Mouse (Mus musculus): Measurements from ENCODE around the gene Casp7. TPM values are rescaled to one million over a fixed set of nuclear protein-coding genes. Genes with fewer than 3 reads are reported as not detected.

Casp7 gene
- polyA plus RNA-seq, 1 experiment from 2014 or later: 23.5 TPM

GRCm38 (mm10) chr19:56438357-56439071 is 41.6 kb downstream of the Casp7 start:
- 84% methylated on average over 7 of the region's 7 CpGs for WGBS
- H3K9me3 ChIP-seq: no peaks in the 10 kb centered on the region
- H3K4me2 ChIP-seq: no peak overlapping the region
- no peak overlapping the region for H3K4me3 ChIP-seq
- no peaks in the 10 kb centered on the region for H3K27me3 ChIP-seq (replicated peaks)
- ATAC-seq (replicated peaks): no peak
- H3K9ac ChIP-seq: no peak overlapping the region
- H3K27ac ChIP-seq: no peak overlapping the region
- H3K4me1 ChIP-seq: no peaks in the 10 kb centered on the region
- no peaks in the 10 kb centered on the region for H3K36me3 ChIP-seq (replicated peaks)

- Histone ChIP-seq H3K4me1 (no peaks in the 10 kb centered on the region), H3K9me3 (no peaks in the 10 kb centered on the region), H3K9ac (no peak overlapping the region), H3K4me2 (no peak overlapping the region), H3K27me3 (replicated peaks) (no peaks in the 10 kb centered on the region), H3K36me3 (replicated peaks) (no peaks in the 10 kb centered on the region), H3K27ac (no peak overlapping the region), H3K4me3 (no peak overlapping the region)
- 90% methylated on average over 6 of the region's 6 CpGs for WGBS
- ATAC-seq (replicated peaks): no peak
These were observed 42.1 kb downstream of the Casp7 start for GRCm38 (mm10) chr19:56439072-56439434.

GRCm38 (mm10) chr19:56443445-56443844 is 46.5 kb downstream of the Casp7 start:
- 85% methylated on average over 14 of the region's 14 CpGs for WGBS
- Histone ChIP-seq H3K4me2 (no peak overlapping the region), H3K4me3 (no peak overlapping the region), H3K27me3 (replicated peaks) (no peaks in the 10 kb centered on the region), H3K4me1 (no peaks in the 10 kb centered on the region), H3K36me3 (replicated peaks) (no peaks in the 10 kb centered on the region), H3K9me3 (no peaks in the 10 kb centered on the region), H3K27ac (no peak overlapping the region), H3K9ac (no peak overlapping the region)
- no peak for ATAC-seq (replicated peaks)

- H3K9me3 ChIP-seq: no peaks in the 10 kb centered on the region
- H3K27me3 ChIP-seq (replicated peaks): no peaks in the 10 kb centered on the region
- ATAC-seq (replicated peaks): no peak
- no peaks in the 10 kb centered on the region for H3K36me3 ChIP-seq (replicated peaks)
- no peak overlapping the region for H3K4me3 ChIP-seq
- 95% methylated on average over 4 of the region's 4 CpGs for WGBS
- H3K4me2 ChIP-seq: no peak overlapping the region
- H3K27ac ChIP-seq: no peak overlapping the region
- H3K9ac ChIP-seq: no peak overlapping the region
- no peaks in the 10 kb centered on the region for H3K4me1 ChIP-seq
These were observed 51.9 kb downstream of the Casp7 start for GRCm38 (mm10) chr19:56448784-56449183.

GRCm38 (mm10) chr19:56449537-56449936 is 52.6 kb downstream of the Casp7 start:
- no peak for ATAC-seq (replicated peaks)
- Histone ChIP-seq H3K4me2 (no peak overlapping the region), H3K36me3 (replicated peaks) (no peaks in the 10 kb centered on the region), H3K9me3 (no peaks in the 10 kb centered on the region), H3K27ac (no peak overlapping the region), H3K27me3 (replicated peaks) (no peaks in the 10 kb centered on the region), H3K4me1 (no peaks in the 10 kb centered on the region), H3K4me3 (no peak overlapping the region), H3K9ac (no peak overlapping the region)
- 91% methylated on average over 8 of the region's 8 CpGs for WGBS

- Histone ChIP-seq H3K27ac (no peak overlapping the region), H3K4me1 (no peaks in the 10 kb centered on the region), H3K9ac (no peak overlapping the region), H3K36me3 (replicated peaks) (no peaks in the 10 kb centered on the region), H3K27me3 (replicated peaks) (no peaks in the 10 kb centered on the region), H3K4me3 (no peak overlapping the region), H3K9me3 (no peaks in the 10 kb centered on the region), H3K4me2 (no peak overlapping the region)
- ATAC-seq (replicated peaks): no peak
- WGBS: 87% methylated on average over 5 of the region's 5 CpGs
These were observed 54.0 kb downstream of the Casp7 start for GRCm38 (mm10) chr19:56450892-56451291.

GRCm38 (mm10) chr19:56451867-56452266 is 54.9 kb downstream of the Casp7 start:
- Histone ChIP-seq H3K4me1 (no peaks in the 10 kb centered on the region), H3K27ac (no peak overlapping the region), H3K27me3 (replicated peaks) (no peaks in the 10 kb centered on the region), H3K9me3 (no peaks in the 10 kb centered on the region), H3K4me2 (no peak overlapping the region), H3K9ac (no peak overlapping the region), H3K4me3 (no peak overlapping the region), H3K36me3 (replicated peaks) (no peaks in the 10 kb centered on the region)
- WGBS: 76% methylated on average over 4 of the region's 4 CpGs
- no peak for ATAC-seq (replicated peaks)

GRCm38 (mm10) chr19:56452421-56452820 is 55.5 kb downstream of the Casp7 start:
- H3K27ac ChIP-seq: no peak overlapping the region
- H3K9ac ChIP-seq: no peak overlapping the region
- no peaks in the 10 kb centered on the region for H3K36me3 ChIP-seq (replicated peaks)
- no peaks in the 10 kb centered on the region for H3K27me3 ChIP-seq (replicated peaks)
- 94% methylated on average over 2 of the region's 2 CpGs for WGBS
- H3K4me1 ChIP-seq: no peaks in the 10 kb centered on the region
- ATAC-seq (replicated peaks): no peak
- H3K4me3 ChIP-seq: no peak overlapping the region
- H3K4me2 ChIP-seq: no peak overlapping the region
- no peaks in the 10 kb centered on the region for H3K9me3 ChIP-seq

- no peak for ATAC-seq (replicated peaks)
- Histone ChIP-seq H3K27ac (no peak overlapping the region), H3K36me3 (replicated peaks) (no peaks in the 10 kb centered on the region), H3K9ac (no peak overlapping the region), H3K4me2 (no peak overlapping the region), H3K27me3 (replicated peaks) (no peaks in the 10 kb centered on the region), H3K9me3 (no peaks in the 10 kb centered on the region), H3K4me3 (no peak overlapping the region), H3K4me1 (no peaks in the 10 kb centered on the region)
- 81% methylated on average over 4 of the region's 4 CpGs for WGBS
These were observed 57.9 kb downstream of the Casp7 start for GRCm38 (mm10) chr19:56454862-56455261.

GRCm38 (mm10) chr19:56455369-56455768 is 58.4 kb downstream of the Casp7 start:
- 27% methylated on average over 2 of the region's 2 CpGs for WGBS
- Histone ChIP-seq H3K27ac (no peak overlapping the region), H3K4me1 (no peaks in the 10 kb centered on the region), H3K4me2 (no peak overlapping the region), H3K27me3 (replicated peaks) (no peaks in the 10 kb centered on the region), H3K9me3 (no peaks in the 10 kb centered on the region), H3K4me3 (no peak overlapping the region), H3K36me3 (replicated peaks) (no peaks in the 10 kb centered on the region), H3K9ac (no peak overlapping the region)
- no peak for ATAC-seq (replicated peaks)

GRCm38 (mm10) chr19:56457569-56457968 is 60.6 kb downstream of the Casp7 start:
- no peak overlapping the region for H3K4me2 ChIP-seq
- no peak overlapping the region for H3K27ac ChIP-seq
- no peak overlapping the region for H3K9ac ChIP-seq
- no peaks in the 10 kb centered on the region for H3K36me3 ChIP-seq (replicated peaks)
- H3K27me3 ChIP-seq (replicated peaks): no peaks in the 10 kb centered on the region
- H3K4me1 ChIP-seq: no peaks in the 10 kb centered on the region
- no peak for ATAC-seq (replicated peaks)
- 87% methylated on average over 4 of the region's 4 CpGs for WGBS
- no peaks in the 10 kb centered on the region for H3K9me3 ChIP-seq
- H3K4me3 ChIP-seq: no peak overlapping the region

- H3K4me2 ChIP-seq: no peak overlapping the region
- H3K4me3 ChIP-seq: no peak overlapping the region
- no peak for ATAC-seq (replicated peaks)
- H3K9me3 ChIP-seq: no peaks in the 10 kb centered on the region
- no peak overlapping the region for H3K27ac ChIP-seq
- H3K9ac ChIP-seq: no peak overlapping the region
- H3K4me1 ChIP-seq: no peaks in the 10 kb centered on the region
- no peaks in the 10 kb centered on the region for H3K27me3 ChIP-seq (replicated peaks)
- 83% methylated on average over 10 of the region's 10 CpGs for WGBS
- no peaks in the 10 kb centered on the region for H3K36me3 ChIP-seq (replicated peaks)
These were observed 62.5 kb downstream of the Casp7 start for GRCm38 (mm10) chr19:56459154-56460050.

GRCm38 (mm10) chr19:56460241-56460640 is 63.3 kb downstream of the Casp7 start:
- no peak for ATAC-seq (replicated peaks)

More at GRCm38 (mm10) chr19:56460241-56460640, 63.3 kb downstream of the Casp7 start:
- Histone ChIP-seq H3K9ac (no peak overlapping the region), H3K4me1 (no peaks in the 10 kb centered on the region), H3K27me3 (replicated peaks) (no peaks in the 10 kb centered on the region), H3K4me2 (no peak overlapping the region), H3K27ac (no peak overlapping the region), H3K4me3 (no peak overlapping the region), H3K9me3 (no peaks in the 10 kb centered on the region), H3K36me3 (replicated peaks) (no peaks in the 10 kb centered on the region)
- WGBS: 85% methylated on average over 2 of the region's 2 CpGs
